Mouse (Mus musculus): Measurements from ENCODE around the gene Snrpe. TPM values are rescaled to one million over a fixed set of nuclear protein-coding genes. Genes with fewer than 3 reads are reported as not detected.

The Snrpe gene
- total RNA-seq (2021): 10 to 100 TPM; 66.6 to 72.0 TPM

- DNase-seq: peak; percentile 92
These were observed at the start of gene Snrpe for GRCm38 (mm10) chr1:133609771-133610502. Snrpe (minus strand) TSS chr1:133610291.

GRCm38 (mm10) chr1:133658878-133659277 is 48.8 kb upstream of the Snrpe start:
- no peak for DNase-seq

GRCm38 (mm10) chr1:133656811-133657210 is 46.7 kb upstream of the Snrpe start:
- DNase-seq: no peak

GRCm38 (mm10) chr1:133653033-133653432 is 42.9 kb upstream of the Snrpe start:
- no peak for DNase-seq

- no peak for DNase-seq
These were observed 40.4 kb upstream of the Snrpe start for GRCm38 (mm10) chr1:133650288-133651055.

- no peak for DNase-seq
These were observed 35.6 kb upstream of the Snrpe start for GRCm38 (mm10) chr1:133645652-133646051.

GRCm38 (mm10) chr1:133641163-133641562 is 31.1 kb upstream of the Snrpe start:
- no peak for DNase-seq

- no peak for DNase-seq
These were observed 28.4 kb upstream of the Snrpe start for GRCm38 (mm10) chr1:133638517-133638916.

GRCm38 (mm10) chr1:133632168-133632567 is 22.1 kb upstream of the Snrpe start:
- no peak for DNase-seq

GRCm38 (mm10) chr1:133625052-133625451 is 15.0 kb upstream of the Snrpe start:
- DNase-seq: no peak

- DNase-seq: no peak
These were observed 8.2 kb upstream of the Snrpe start for GRCm38 (mm10) chr1:133618311-133618710.

- no peak for DNase-seq
These were observed 7.8 kb upstream of the Snrpe start for GRCm38 (mm10) chr1:133617908-133618307.

GRCm38 (mm10) chr1:133613817-133614216 is 3.7 kb upstream of the Snrpe start:
- no peak for DNase-seq

GRCm38 (mm10) chr1:133611436-133611835 is 1.3 kb upstream of the Snrpe start:
- no peak for DNase-seq

- DNase-seq: no peak
These were observed 510 bp upstream of the Snrpe start for GRCm38 (mm10) chr1:133610601-133611000.

- DNase-seq: no peak
These were observed 6.9 kb downstream of the Snrpe start for GRCm38 (mm10) chr1:133603174-133603573.

GRCm38 (mm10) chr1:133596298-133597007 is 13.6 kb downstream of the Snrpe start:
- no peak for DNase-seq

- DNase-seq: no peak
These were observed 24.0 kb downstream of the Snrpe start for GRCm38 (mm10) chr1:133585995-133586537.

GRCm38 (mm10) chr1:133571293-133571692 is 38.8 kb downstream of the Snrpe start:
- DNase-seq: no peak

Data from layer of hippocampus, postnatal 36 days (tissue).